Mouse (Mus musculus) large intestine, adult 2 months (tissue): ENCODE results near the gene Syngr2. TPM values are rescaled to one million over a fixed set of nuclear protein-coding genes. Genes with fewer than 3 reads are reported as not detected.

Experiments used
- DNase-seq: peaks from one replicate; pipeline ENCODE4 v3.0.0-alpha.2; 2012; ENCODE audit warnings: low read depth, low spot score
- WGBS: fragments of 180-500 bp; shearing (Covaris S2); methylation state at CpG from one replicate; pipeline ENCODE4 v1.1.7; 2018; 5-methylcytosine and 5-hydroxymethylcytosine counted together
- polyA plus RNA-seq: library from polyadenylated mRNA; depleted of rRNA; stranded (reverse); fragments of >200 nt; gene quantifications from 2 replicates; pipeline ENCODE4 v1.2.3, GENCODE M21; 2012; rRNA removed

The Syngr2 gene
- polyA plus RNA-seq, 1 experiment = 353 TPM

- no peak for DNase-seq
- 84% methylated on average over 3 of the region's 3 CpGs for WGBS
These were observed 43.4 kb downstream of the Syngr2 start for GRCm38 (mm10) chr11:117852875-117853274.

- no peak for DNase-seq
- 96% methylated on average over 9 of the region's 9 CpGs for WGBS
These were observed 44.8 kb downstream of the Syngr2 start for GRCm38 (mm10) chr11:117854241-117854640.

- no peak for DNase-seq
- WGBS = 79% methylated on average over 5 of the region's 5 CpGs
These were observed 45.9 kb downstream of the Syngr2 start for GRCm38 (mm10) chr11:117855360-117855759.

DNA sequence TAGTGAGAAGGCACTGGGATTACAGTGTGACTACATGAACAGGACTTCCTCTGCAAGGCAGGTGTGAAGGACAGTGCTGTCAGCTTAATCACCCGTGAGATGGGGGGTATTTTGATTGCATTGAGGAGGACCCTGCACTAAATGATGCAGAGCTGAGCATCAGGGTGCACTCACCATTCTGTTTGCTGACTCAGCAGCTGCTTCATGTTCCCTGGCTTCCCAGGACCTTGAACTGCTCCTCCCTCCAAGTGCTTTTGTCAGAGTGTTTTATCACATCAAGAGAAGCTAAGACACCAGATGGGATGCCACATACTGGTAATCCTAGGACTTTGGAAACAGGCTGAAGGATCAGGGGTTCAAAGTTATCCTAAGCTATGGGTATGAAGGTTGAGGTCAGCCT, 46.5 kb downstream of the Syngr2 start:
- 84% methylated on average over 1 of the region's 1 CpGs for WGBS

DNA sequence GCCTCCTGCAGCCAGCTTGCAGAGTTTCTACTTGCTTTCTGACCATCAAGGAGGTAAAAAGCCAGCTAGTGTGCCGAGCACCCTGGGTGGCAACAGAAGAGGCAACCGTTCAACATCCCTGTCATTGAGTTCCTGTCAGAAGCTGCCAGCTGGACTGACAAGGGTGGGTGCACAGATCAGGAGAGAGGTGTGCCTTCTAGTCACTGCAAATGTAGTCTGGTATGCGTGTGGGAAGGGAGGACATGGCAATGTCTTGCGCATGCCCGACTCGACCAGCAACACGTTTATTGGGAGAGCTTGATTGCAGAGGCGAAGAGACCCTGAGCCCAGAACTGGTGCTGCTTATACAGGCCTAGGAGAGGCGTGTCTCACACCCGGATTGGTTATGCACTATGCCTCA, 48.0 kb downstream of the Syngr2 start:
- DNase-seq = no peak
- WGBS = 91% methylated on average over 10 of the region's 10 CpGs

More for the DNA sequence above, 46.5 kb downstream of the Syngr2 start:
- no peak for DNase-seq

- WGBS = 58% methylated on average over 3 of the region's 3 CpGs
- DNase-seq = no peak
These were observed 48.9 kb downstream of the Syngr2 start for GRCm38 (mm10) chr11:117858392-117858791.

GRCm38 (mm10) chr11:117860601-117861000, 51.1 kb downstream of the Syngr2 start, which contains the start of gene Tmem235:
Gene Tmem235 (plus strand): TSS chr11:117860752.
- 19% methylated on average over 23 of the region's 23 CpGs for WGBS
- no peak for DNase-seq

GRCm38 (mm10) chr11:117863174-117863856, 53.8 kb downstream of the Syngr2 start:
- 22% methylated on average over 11 of the region's 11 CpGs for WGBS
- DNase-seq = peak; percentile 32

Other genes with a start within 250 kb of the Syngr2 start
- 8.2 and 13.2 TPM in 2 replicates for gene Tnrc6c, start 155.4 kb upstream of the Syngr2 start, polyA plus RNA-seq
- gene Tmc8, start 27.6 kb upstream of the Syngr2 start, polyA plus RNA-seq = 25.5 and 33.4 TPM in 2 replicates
- gene Tmc6, start 27.5 kb upstream of the Syngr2 start, polyA plus RNA-seq = 66.3 and 76.5 TPM in 2 replicates
- gene 6030468B19Rik, start 12.0 kb upstream of the Syngr2 start, polyA plus RNA-seq = 0.40 and 0.41 TPM in 2 replicates
- not detected in 2 replicates for gene Gm20708, start within 50 bp of the Syngr2 start, polyA plus RNA-seq
- 9.3 and 13.5 TPM in 2 replicates for gene Afmid, start 16.3 kb downstream of the Syngr2 start, polyA plus RNA-seq
- 79.4 and 95.1 TPM in 2 replicates for gene Tk1, start 16.4 kb downstream of the Syngr2 start, polyA plus RNA-seq
- gene Birc5, start 39.6 kb downstream of the Syngr2 start, polyA plus RNA-seq = 35.8 and 45.0 TPM in 2 replicates
- gene Tmem235, start 51.1 kb downstream of the Syngr2 start, polyA plus RNA-seq = 0.09 and 0.26 TPM in 2 replicates
- 24.4 and 25.7 TPM in 2 replicates for gene Tha1, start 63.8 kb downstream of the Syngr2 start, polyA plus RNA-seq
- gene Socs3, start 160.4 kb downstream of the Syngr2 start, polyA plus RNA-seq = 45.0 and 64.6 TPM in 2 replicates
- 46.4 and 50.6 TPM in 2 replicates for gene Pgs1, start 176.6 kb downstream of the Syngr2 start, polyA plus RNA-seq